Mouse (Mus musculus): Measurements from ENCODE around the gene Cspg4.
"Not testable (repeated sequence)": the region's sequence is repeated elsewhere in the genome, so short reads cannot be mapped to it uniquely, and the experiment has no call there.

The Cspg4 gene

GRCm38 (mm10) chr9:56947481-56947880 is 82.6 kb downstream of the Cspg4 start:
- H3K9me3 ChIP-seq (ENCODE audit: low read length); H3K4me3 ChIP-seq (replicated peaks; ENCODE audit: low read length); H3K36me3 ChIP-seq (ENCODE audit: insufficient read depth, low read length); H3K27me3 ChIP-seq (ENCODE audit: insufficient read depth, low read length): not testable (repeated sequence)
- TF ChIP-seq CTCF (conservative IDR thresholded peaks at IDR 0.05; ENCODE audit: low read length), result peak; percentile 41
- peaks cover 17% of the 10 kb centered on the region for H3K4me1 ChIP-seq (replicated peaks; ENCODE audit: low read depth, low read length)

GRCm38 (mm10) chr9:56948699-56949098 is 83.9 kb downstream of the Cspg4 start:
- not testable (repeated sequence) for H3K9me3 ChIP-seq (ENCODE audit: low read length); H3K36me3 ChIP-seq (ENCODE audit: insufficient read depth, low read length); H3K4me3 ChIP-seq (replicated peaks; ENCODE audit: low read length); H3K27me3 ChIP-seq (ENCODE audit: insufficient read depth, low read length)
- peaks cover 17% of the 10 kb centered on the region for H3K4me1 ChIP-seq (replicated peaks; ENCODE audit: low read depth, low read length)
